In the genomic region with DNA sequence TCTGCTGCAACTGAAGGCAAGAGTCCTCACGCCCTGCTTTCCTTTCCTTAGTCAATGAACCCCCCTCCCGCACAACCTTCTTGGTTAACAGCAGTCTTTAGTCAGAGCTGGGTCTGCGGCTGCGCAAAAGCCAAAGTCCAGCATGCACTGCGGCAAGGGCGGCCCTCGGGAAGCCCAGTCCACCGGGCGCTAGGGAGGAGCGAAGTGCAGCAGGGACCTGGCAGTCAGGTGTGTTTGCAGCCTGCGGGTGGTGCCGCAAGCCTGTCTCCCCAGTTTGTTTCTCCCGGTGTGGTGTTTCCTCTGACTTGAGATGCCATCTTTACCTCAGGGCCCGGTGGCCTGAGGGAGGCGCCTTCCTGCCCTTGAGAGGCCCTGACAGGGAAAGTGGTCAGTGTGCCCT, we compare ENCODE assay signal across 23 mouse cellular contexts. TPM values are rescaled to one million over a fixed set of nuclear protein-coding genes. Genes with fewer than 3 reads are reported as not detected.
A peak's percentile ranks its signal among the peaks of the same experiment; 100 is the strongest.
DNase-seq lines count a peak whose midpoint lies in the region; ATAC-seq and TF ChIP-seq lines count a peak whose summit lies in the region.
"Had no signal": no experiment of that assay in that cellular context is flagged by ENCODE, and none has a peak within 500 bp of the region (broad histone marks: within the 10 kb centered on the region; RNA-seq: fewer than 3 reads in every experiment).

A gene (plus strand): TSS at position 129 of the 400 bp plus-strand sequence.

- peak; percentile 8 for DNase-seq in CD4-positive, CD25-positive, alpha-beta regulatory T cell, adult 2 months (ENCODE audit: low read depth, low spot score)
- DNase-seq in ES-CJ7 (ENCODE audit: low read depth, low spot score), result peak; percentile 34
- peak; percentile 41 for DNase-seq in liver, embryonic 13.5 days
- DNase-seq in testis, postnatal 10 days (ENCODE audit: low spot score), result peak; percentile 50
- no peak for DNase-seq in cerebellum, postnatal 25 days
- DNase-seq in lung, adult 2 months, result no peak
- DNase-seq in left cerebral cortex, adult 11 months (ENCODE audit: low spot score), result no peak
- DNase-seq: adrenal gland, adult 2 months; cerebellum, adult 11 months; cerebellum, postnatal 36 days; layer of hippocampus, postnatal 36 days; left cerebral cortex, postnatal 4 days; lung, embryonic 14.5 days; right cerebral cortex, postnatal 25 days had no signal

- no peaks in the 10 kb centered on the region for H3K27me3 ChIP-seq in liver, embryonic 13.5 days
- H3K27me3 ChIP-seq: forebrain, embryonic 15.5 days; hindbrain, embryonic 13.5 days; intestine, embryonic 15.5 days; neural tube, embryonic 13.5 days had no signal

- no peak for TF ChIP-seq POLR2A in lung, adult 2 months (IDR thresholded peaks at IDR 0.05; ENCODE audit: borderline replicate concordance, extremely low read depth, low read depth, low read length)

- H3K4me3 ChIP-seq in liver, embryonic 13.5 days (replicated peaks), result no peak within 1 kb of the TSS
- no peak within 1 kb of the TSS for H3K4me3 ChIP-seq in lung, adult 2 months (replicated peaks; ENCODE audit: extremely low read depth, low read depth, low read length)
- H3K4me3 ChIP-seq: embryonic facial prominence, embryonic 10.5 days; forebrain, embryonic 15.5 days; hindbrain, embryonic 13.5 days; intestine, embryonic 15.5 days; neural tube, embryonic 13.5 days had no signal

- no peak within 1 kb of the TSS for H3K9ac ChIP-seq in liver, embryonic 13.5 days
- H3K9ac ChIP-seq: forebrain, embryonic 15.5 days; hindbrain, embryonic 13.5 days; intestine, embryonic 15.5 days; lung, embryonic 14.5 days; neural tube, embryonic 13.5 days had no signal

- no peak for TF ChIP-seq CTCF in lung, adult 2 months (IDR thresholded peaks at IDR 0.05; ENCODE audit: insufficient read depth, low read length)

- peaks cover 8% of the 10 kb centered on the region for H3K4me1 ChIP-seq in liver, embryonic 13.5 days (replicated peaks)
- H3K4me1 ChIP-seq in lung, adult 2 months (ENCODE audit: control insufficient read depth, insufficient read depth, low read length), result no peaks in the 10 kb centered on the region
- H3K4me1 ChIP-seq: embryonic facial prominence, embryonic 10.5 days; forebrain, embryonic 15.5 days; hindbrain, embryonic 13.5 days; intestine, embryonic 15.5 days; neural tube, embryonic 13.5 days had no signal

- ATAC-seq in CD4-positive, CD25-positive, alpha-beta regulatory T cell, adult 4 months, result no peak
- ATAC-seq in liver, embryonic 13.5 days (ENCODE audit: low read depth), result peak; percentile 41; the same call in 1 of the 2 replicates
- ATAC-seq: forebrain, embryonic 15.5 days; intestine, embryonic 15.5 days had no signal

- peak within 1 kb of the TSS; percentile 25; the same call in 1 of the 2 replicates for H3K4me2 ChIP-seq in liver, embryonic 13.5 days
- H3K4me2 ChIP-seq: forebrain, embryonic 15.5 days; hindbrain, embryonic 13.5 days; intestine, embryonic 15.5 days; lung, embryonic 14.5 days; midbrain, embryonic 11.5 days; neural tube, embryonic 13.5 days had no signal

- no peak within 1 kb of the TSS for H3K27ac ChIP-seq in liver, embryonic 13.5 days
- H3K27ac ChIP-seq: embryonic facial prominence, embryonic 10.5 days; forebrain, embryonic 15.5 days; hindbrain, embryonic 13.5 days; intestine, embryonic 15.5 days; macrophage; neural tube, embryonic 13.5 days had no signal

- H3K9me3 ChIP-seq in liver, embryonic 13.5 days (replicated peaks), result no peaks in the 10 kb centered on the region
- H3K9me3 ChIP-seq: embryonic facial prominence, embryonic 10.5 days; forebrain, embryonic 15.5 days; G1E; hindbrain, embryonic 13.5 days; intestine, embryonic 15.5 days; neural tube, embryonic 13.5 days had no signal

- no peaks in the 10 kb centered on the region for H3K36me3 ChIP-seq in liver, embryonic 13.5 days
- H3K36me3 ChIP-seq: embryonic facial prominence, embryonic 10.5 days; forebrain, embryonic 15.5 days; G1E; hindbrain, embryonic 13.5 days; intestine, embryonic 15.5 days; neural tube, embryonic 13.5 days had no signal

- WGBS in liver, embryonic 13.5 days (ENCODE audit: insufficient replicate concordance), result 58% methylated on average over 15 of the region's 15 CpGs
- 75% methylated on average over 15 of the region's 15 CpGs for WGBS in lung, adult 2 months

RNA-seq across cellular contexts. Expression of the gene that starts here (rescaled TPM):
- polyA plus RNA-seq in CD4-positive, CD25-positive, alpha-beta regulatory T cell, adult 4 months (2017; shearing (Covaris generic)), result under 1 TPM; 0.14 to 0.47 TPM
- 0.01 and 0.07 TPM in 2 replicates for polyA plus RNA-seq in liver, embryonic 13.5 days (2015; fragmentation: Nextera tagmentation; extraction: Ambion mirVana)
- polyA plus RNA-seq in lung, adult 2 months (2012; rRNA removed), result not detected in 2 replicates
- polyA plus RNA-seq: G1E, macrophage had no signal

Comparison
In these comparisons a context has a peak if more than half of its experiments do, and no peak if none do; other contexts are left out.
1. Peak in DNase-seq, ATAC-seq and H3K4me2 ChIP-seq in liver, embryonic 13.5 days; RNA of the gene not detected or under 1 TPM.
2. DNase-seq: peak in CD4-positive, CD25-positive, alpha-beta regulatory T cell, adult 2 months (single experiment), ES-CJ7 (single experiment) and testis, postnatal 10 days (single experiment); none in cerebellum, postnatal 25 days (0 of 2), lung, adult 2 months (single experiment) and left cerebral cortex, adult 11 months (single experiment).